Mouse (Mus musculus) heart, adult 2 months (tissue): Measurements from ENCODE around the gene Pmp22.

ENCODE experiments used
- CTCF ChIP-seq: fragments of 200-600 bp; IDR thresholded peaks from 2 replicates; pipeline ENCODE4 v1.8.1; 2022; ENCODE audit warnings: antibody characterized with exemption, mild to moderate bottlenecking, moderate library complexity
- POLR2A ChIP-seq: fragments of 200-500 bp; IDR thresholded peaks from 2 replicates; pipeline ENCODE4 v1.6.1; 2011; ENCODE audit warnings: mild to moderate bottlenecking, low read depth, low read length, control low read depth; ENCODE audit not compliant: insufficient read depth

DNA sequence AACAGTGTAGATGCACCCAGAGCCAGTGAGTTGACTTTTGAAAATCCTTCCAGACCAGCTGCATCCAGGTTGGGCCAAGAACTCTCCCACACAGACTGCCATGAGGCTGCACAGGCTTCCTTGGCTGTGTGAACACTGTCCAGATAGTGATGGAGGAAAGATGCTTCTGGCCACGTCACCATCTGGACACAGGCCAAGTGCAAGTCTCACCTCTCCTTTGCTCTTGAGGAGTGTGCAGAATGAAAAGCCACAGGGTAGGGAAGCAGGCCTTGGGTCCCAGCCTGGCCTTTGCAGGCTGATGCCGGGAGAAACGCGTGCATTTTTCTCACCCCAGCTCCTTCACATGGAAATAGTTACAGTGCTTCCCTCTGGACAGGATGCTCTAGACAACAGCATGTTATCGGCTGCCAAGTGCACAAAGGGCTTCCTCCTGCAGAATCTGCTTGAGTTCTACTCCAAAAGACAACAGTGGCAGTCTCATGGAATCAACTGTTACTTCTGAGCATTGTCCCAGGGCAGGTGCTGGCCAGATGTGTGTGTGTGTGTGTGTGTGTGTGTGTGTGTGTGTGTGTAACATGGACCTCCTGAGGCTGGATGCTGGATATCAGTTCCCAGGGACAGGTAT is 2.8 kb upstream of the Pmp22 start:
- TF ChIP-seq CTCF = no peak
- TF ChIP-seq POLR2A = no peak
